Mouse (Mus musculus) forebrain, embryonic 15.5 days (tissue): Measurements from ENCODE around the gene Polg. TPM values are rescaled to one million over a fixed set of nuclear protein-coding genes. Genes with fewer than 3 reads are reported as not detected.

ENCODE experiments used
- ATAC-seq: fragments of 200-750 bp; cut with Nextera tagmentation; replicated peaks from 2 replicates; pipeline ENCODE4 v1.8.0; 2017; ENCODE audit warnings: mild to moderate bottlenecking, moderate TSS enrichment, moderate library complexity
- H3K27ac ChIP-seq: fragments of 300-500 bp; sonication (generic); replicated peaks from 2 replicates; pipeline ENCODE4 v1.5.1; 2015; ENCODE audit warnings: mild to moderate bottlenecking, inconsistent platforms
- H3K27me3 ChIP-seq: fragments of 300-500 bp; sonication (generic); 2 replicates; pipeline ENCODE4 v1.6.1; 2015; ENCODE audit warnings: inconsistent platforms
- H3K36me3 ChIP-seq: fragments of 300-500 bp; sonication (generic); 2 replicates; pipeline ENCODE4 v1.6.1; 2015; ENCODE audit warnings: mild to moderate bottlenecking, inconsistent platforms
- H3K4me1 ChIP-seq: fragments of 300-500 bp; sonication (generic); 2 replicates; pipeline ENCODE4 v1.6.1; 2015; ENCODE audit warnings: inconsistent platforms
- H3K4me2 ChIP-seq: fragments of 300-500 bp; sonication (generic); replicated peaks from 2 replicates; pipeline ENCODE4 v1.6.1; 2015; ENCODE audit warnings: mild to moderate bottlenecking, inconsistent platforms
- H3K4me3 ChIP-seq: fragments of 300-500 bp; sonication (generic); 2 replicates; pipeline ENCODE4 v1.5.1; 2015; ENCODE audit warnings: mild to moderate bottlenecking, inconsistent platforms
- H3K9ac ChIP-seq: fragments of 300-500 bp; sonication (generic); replicated peaks from 2 replicates; pipeline ENCODE4 v1.6.1; 2015; ENCODE audit warnings: mild to moderate bottlenecking, inconsistent platforms
- H3K9me3 ChIP-seq: fragments of 300-500 bp; sonication (generic); 2 replicates; pipeline ENCODE4 v1.6.1; 2016; ENCODE audit warnings: inconsistent platforms
- WGBS: fragments of 180-500 bp; shearing (Covaris S2); methylation state at CpG from one replicate; pipeline ENCODE4 v1.1.7; 2015; ENCODE audit warnings: mixed read lengths; 5-methylcytosine and 5-hydroxymethylcytosine counted together
- polyA plus RNA-seq: library from polyadenylated mRNA; unstranded; fragments of >200 nt; fragmentation: Nextera tagmentation; extraction: Ambion mirVana; gene quantifications from 2 replicates; pipeline ENCODE4 v1.2.1, GENCODE M21; 2015

Polg gene
- polyA plus RNA-seq, 1 experiment from 2014 or later = 35.8 TPM

DNA sequence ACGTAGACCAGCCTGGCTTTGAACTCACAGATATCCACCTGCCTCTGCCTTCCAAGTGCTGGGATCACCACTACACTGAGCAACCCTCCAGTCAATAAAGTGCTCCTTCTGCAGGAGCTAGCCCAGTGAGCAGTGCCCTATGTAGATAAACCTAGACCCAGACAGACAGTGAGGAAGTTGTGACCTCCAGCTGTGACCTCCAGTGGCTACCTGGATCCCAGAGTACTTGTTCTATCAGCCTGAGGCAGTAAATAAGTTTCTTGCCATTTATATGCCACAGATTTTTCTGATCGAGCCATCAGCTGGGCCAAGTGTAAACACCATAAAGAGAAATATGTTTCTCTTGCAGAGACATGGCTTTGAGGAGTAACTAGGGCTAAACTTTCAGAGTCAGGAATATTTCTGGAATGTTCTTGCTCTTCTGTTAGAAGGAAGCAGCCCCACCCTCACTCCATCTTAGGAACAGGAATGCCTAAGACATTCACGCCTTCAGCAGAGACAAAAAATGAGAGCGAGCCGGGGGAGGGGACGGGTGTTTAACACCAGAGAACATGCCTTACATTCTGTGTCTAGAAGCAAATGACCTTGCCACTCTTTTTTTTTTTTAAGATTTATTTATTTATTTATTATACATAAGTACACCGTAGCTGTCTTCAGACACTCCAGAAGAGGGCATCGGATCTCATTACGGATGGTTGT is 7.5 kb upstream of the Polg start:
- 91% methylated on average over 9 of the region's 9 CpGs for WGBS
- Histone ChIP-seq H3K9ac (no peak overlapping the region), H3K9me3 (no peaks in the 10 kb centered on the region), H3K4me2 (no peak overlapping the region), H3K27me3 (no peaks in the 10 kb centered on the region), H3K4me3 (no peak overlapping the region), H3K36me3 (no peaks in the 10 kb centered on the region), H3K4me1 (no peaks in the 10 kb centered on the region), H3K27ac (no peak overlapping the region)
- no peak for ATAC-seq

DNA sequence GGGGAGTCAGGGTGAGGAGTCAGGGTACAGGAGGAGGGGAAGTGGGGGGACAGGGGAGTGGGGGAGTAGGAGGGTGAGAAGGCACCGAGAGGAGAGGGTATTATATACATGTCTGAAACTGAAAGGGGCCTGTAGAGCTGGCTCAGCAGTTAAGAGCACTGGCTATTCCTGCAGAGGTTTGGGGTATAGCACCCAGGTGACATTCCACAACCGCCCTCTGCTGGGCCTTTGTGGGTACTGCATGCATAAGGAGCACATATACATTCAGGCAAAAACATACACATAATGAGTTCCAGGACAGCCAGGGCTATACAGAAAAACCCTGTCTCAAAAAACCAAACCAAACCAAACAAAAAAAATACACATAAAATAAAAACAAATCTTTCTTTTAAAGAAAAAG is 6.6 kb upstream of the Polg start:
- no peak for ATAC-seq
- no peaks in the 10 kb centered on the region for H3K9me3 ChIP-seq
- 67% methylated on average over 2 of the region's 2 CpGs for WGBS
- no peaks in the 10 kb centered on the region for H3K27me3 ChIP-seq
- no peak overlapping the region for H3K9ac ChIP-seq
- H3K27ac ChIP-seq = no peak overlapping the region
- H3K36me3 ChIP-seq = no peaks in the 10 kb centered on the region
- no peaks in the 10 kb centered on the region; the same call in 1 of the 2 replicates for H3K4me1 ChIP-seq
- no peak overlapping the region for H3K4me3 ChIP-seq
- H3K4me2 ChIP-seq = no peak overlapping the region

DNA sequence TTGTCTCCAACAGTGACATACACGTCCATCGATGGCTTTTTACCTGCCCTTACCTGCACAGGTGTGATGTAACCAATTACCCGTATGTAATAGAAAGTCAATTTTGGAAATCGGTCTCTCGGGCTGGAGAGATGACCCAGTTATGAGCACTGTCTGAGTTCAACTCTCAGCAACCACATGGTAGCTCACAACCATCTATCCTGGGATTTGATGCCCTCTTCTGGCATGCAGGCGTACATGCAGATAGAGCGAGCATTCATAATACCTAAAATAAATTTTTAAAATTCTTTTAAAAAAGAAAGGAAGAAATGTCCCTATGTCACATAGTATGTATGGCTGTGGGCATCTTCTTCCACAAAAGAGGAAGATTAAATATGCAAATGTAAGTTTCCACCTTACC is 5.3 kb upstream of the Polg start:
- no peaks in the 10 kb centered on the region for H3K9me3 ChIP-seq
- no peak overlapping the region for H3K27ac ChIP-seq
- H3K4me2 ChIP-seq = no peak overlapping the region
- no peak overlapping the region for H3K9ac ChIP-seq
- H3K27me3 ChIP-seq = no peaks in the 10 kb centered on the region
- H3K4me3 ChIP-seq = no peak overlapping the region
- peaks cover 11% of the 10 kb centered on the region for H3K4me1 ChIP-seq
- no peaks in the 10 kb centered on the region for H3K36me3 ChIP-seq
- WGBS = 69% methylated on average over 7 of the region's 7 CpGs
- ATAC-seq = no peak

DNA sequence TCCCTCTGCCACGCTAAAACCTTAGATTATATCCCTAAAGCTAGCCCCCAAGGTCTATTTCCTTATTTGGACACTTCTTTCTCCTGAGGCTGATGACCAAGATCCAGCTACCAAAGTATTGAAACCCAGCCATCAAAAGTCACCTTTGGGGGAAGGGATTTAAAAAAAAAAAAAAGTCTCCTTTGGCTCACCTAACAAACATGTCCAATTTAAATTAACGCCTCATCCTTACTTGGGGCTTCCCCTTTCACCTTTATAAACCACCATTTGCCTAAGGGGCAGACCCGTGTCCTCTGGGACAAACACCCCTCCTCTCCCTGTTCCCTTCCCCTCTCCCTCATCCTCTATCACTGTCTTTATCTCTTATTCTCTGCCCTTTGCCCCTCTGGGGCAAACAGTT is 4.6 kb upstream of the Polg start:
- Histone ChIP-seq H3K9ac (no peak overlapping the region), H3K36me3 (no peaks in the 10 kb centered on the region), H3K4me2 (no peak overlapping the region), H3K4me3 (no peak overlapping the region), H3K9me3 (no peaks in the 10 kb centered on the region), H3K27me3 (no peaks in the 10 kb centered on the region), H3K27ac (no peak overlapping the region), H3K4me1 (peaks cover 11% of the 10 kb centered on the region)
- ATAC-seq = no peak
- 74% methylated on average over 3 of the region's 3 CpGs for WGBS

DNA sequence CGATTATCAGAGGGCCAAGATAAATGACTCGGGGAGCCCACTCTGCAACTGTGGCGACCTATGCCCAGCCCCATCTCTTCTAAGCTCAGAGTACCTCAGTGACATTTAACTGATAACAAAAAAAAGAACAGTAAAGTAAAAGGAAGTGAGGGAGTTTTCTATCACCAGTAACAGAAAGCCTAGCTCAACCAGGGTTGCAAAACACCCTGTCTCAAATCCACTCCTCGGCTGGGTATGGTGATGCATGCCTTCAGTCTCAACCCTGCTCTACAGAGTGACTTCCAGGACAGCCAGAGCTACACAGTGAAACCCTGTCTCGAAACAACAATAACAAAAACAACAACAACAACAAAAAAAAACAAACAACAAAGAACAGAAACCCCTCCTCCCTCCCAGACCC is 3.6 kb upstream of the Polg start:
- Histone ChIP-seq H3K36me3 (no peaks in the 10 kb centered on the region), H3K4me2 (no peak overlapping the region), H3K9me3 (no peaks in the 10 kb centered on the region), H3K27ac (no peak overlapping the region), H3K27me3 (no peaks in the 10 kb centered on the region), H3K4me3 (no peak overlapping the region), H3K4me1 (peaks cover 18% of the 10 kb centered on the region), H3K9ac (no peak overlapping the region)
- WGBS = 84% methylated on average over 5 of the region's 5 CpGs
- ATAC-seq = no peak

DNA sequence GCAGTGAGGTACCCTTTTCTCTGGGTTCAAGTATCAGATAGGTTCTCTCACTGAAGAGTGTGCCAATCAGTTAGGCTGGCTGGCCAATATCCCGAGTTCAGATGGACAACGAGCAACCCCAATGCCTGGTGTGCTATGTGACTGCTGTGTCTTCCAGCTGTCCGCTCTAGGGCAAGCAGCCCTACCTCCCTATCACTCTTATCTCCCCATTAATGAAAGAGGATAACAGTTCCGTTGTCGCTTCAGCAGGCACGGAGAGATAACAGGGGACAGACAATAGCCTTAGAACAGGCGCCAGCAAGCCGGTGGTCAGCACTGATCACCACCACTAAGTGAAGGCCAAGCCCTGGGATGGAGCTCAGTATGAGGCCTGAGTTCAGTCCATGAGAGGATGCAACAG is 2.8 kb upstream of the Polg start:
- peaks cover 25% of the 10 kb centered on the region for H3K4me1 ChIP-seq
- no peaks in the 10 kb centered on the region for H3K27me3 ChIP-seq
- no peak overlapping the region for H3K4me3 ChIP-seq
- H3K36me3 ChIP-seq = no peaks in the 10 kb centered on the region
- no peak for ATAC-seq
- WGBS = 59% methylated on average over 8 of the region's 8 CpGs
- no peak overlapping the region for H3K4me2 ChIP-seq
- H3K9me3 ChIP-seq = no peaks in the 10 kb centered on the region
- H3K9ac ChIP-seq = no peak overlapping the region
- H3K27ac ChIP-seq = no peak overlapping the region

DNA sequence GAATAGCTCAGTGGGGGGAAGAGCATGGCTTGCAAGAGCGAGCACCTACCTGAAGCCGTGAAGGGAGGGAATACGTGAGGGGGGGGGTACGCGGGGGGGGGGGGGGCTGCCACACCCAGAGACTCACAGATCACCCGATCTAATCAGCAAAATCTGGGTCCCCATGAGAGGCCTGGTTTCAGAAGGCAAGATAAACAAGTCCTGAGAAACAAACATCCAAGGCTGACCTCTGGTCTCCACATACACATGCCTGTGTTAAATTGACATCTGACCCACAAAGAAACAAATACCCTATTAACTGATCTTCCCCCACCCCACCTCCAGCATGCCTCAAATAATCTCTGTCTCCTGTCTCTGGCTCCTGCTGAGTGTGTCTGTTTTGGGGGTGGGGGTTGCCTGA is 1.8 kb upstream of the Polg start:
- 6% methylated on average over 2 of the region's 6 CpGs for WGBS
- Histone ChIP-seq H3K9me3 (no peaks in the 10 kb centered on the region), H3K36me3 (no peaks in the 10 kb centered on the region), H3K4me3 (peak overlapping the region; percentile 84), H3K9ac (no peak overlapping the region), H3K4me1 (peaks cover 34% of the 10 kb centered on the region), H3K27ac (no peak overlapping the region), H3K27me3 (no peaks in the 10 kb centered on the region), H3K4me2 (peak overlapping the region; percentile 91)
- ATAC-seq = no peak

DNA sequence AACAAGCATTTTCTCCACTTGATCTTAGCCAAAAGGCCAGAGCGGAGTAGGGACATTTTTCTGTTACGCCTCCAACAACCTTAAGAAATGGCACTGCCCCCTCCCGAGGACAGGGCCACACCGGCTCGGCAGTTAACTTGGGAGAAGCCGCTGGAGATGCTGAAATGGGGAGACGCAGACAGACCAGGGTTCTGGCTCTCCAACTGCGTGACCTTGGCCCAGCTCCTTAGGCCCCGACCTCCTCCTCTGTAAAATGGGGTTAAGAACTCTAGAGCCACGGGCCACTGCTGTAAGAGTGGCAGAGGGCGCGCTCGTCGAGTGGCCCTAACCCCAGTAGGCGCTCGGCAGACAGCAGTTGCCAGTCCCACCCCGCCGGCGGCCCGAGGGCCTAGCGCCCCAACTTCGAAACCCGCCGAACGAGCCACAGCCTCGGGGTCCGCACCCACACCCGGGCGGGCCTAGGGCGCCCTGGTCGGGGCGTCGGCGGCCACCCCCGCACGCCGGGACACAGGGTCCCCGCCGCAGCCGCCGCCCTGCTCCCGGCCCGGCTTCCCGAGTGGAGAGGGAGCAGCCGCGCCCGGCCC is 609 bp downstream of the Polg start:
- peak overlapping the region; percentile 84 for H3K4me3 ChIP-seq

DNA sequence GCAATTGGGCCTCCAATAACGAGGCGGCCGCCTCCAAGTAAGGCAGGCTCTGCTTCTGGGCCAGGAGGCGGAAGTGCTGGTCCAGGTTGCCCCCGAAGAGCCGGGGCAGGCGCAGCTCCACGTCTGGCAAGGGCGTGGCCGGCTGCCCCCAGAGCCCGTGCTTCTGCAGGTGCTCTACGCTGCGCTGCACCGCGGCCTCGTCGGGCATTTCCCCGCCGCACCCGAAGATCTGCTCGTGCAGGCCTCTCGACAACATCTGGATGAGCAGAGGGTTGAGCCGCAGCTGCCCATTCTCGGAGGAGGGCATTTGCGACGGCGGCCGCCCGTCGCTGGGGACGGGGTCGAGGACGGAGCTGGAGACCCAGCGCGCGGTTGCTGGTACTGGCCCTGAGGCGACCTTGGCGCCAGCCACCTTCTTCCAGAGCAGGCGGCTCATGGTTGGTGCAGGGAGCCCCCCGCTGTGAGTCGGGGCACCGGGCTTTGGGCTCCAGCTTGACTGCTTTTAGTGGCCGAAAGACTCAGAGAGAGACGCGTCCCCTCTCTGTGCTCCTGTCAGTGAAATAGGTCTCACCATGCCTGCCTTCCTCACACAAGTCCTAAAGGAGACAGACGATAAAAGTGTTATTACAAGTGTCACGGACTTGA is 1.3 kb downstream of the Polg start:
- 4% methylated on average over 47 of the region's 47 CpGs for WGBS
- H3K36me3 ChIP-seq = peaks cover 26% of the 10 kb centered on the region
- H3K27ac ChIP-seq = no peak overlapping the region; the same call in 1 of the 2 replicates
- H3K4me2 ChIP-seq = peak overlapping the region; percentile 91
- peaks cover 34% of the 10 kb centered on the region for H3K4me1 ChIP-seq
- H3K9ac ChIP-seq = peak overlapping the region; percentile 81
- peak overlapping the region; percentile 84 for H3K4me3 ChIP-seq
- no peaks in the 10 kb centered on the region for H3K9me3 ChIP-seq
- ATAC-seq = no peak
- no peaks in the 10 kb centered on the region for H3K27me3 ChIP-seq

More for the DNA sequence above, 609 bp downstream of the Polg start:
- ATAC-seq = peak; percentile 75
- Histone ChIP-seq H3K4me1 (peaks cover 34% of the 10 kb centered on the region), H3K27me3 (no peaks in the 10 kb centered on the region), H3K9ac (peak overlapping the region; percentile 81), H3K36me3 (peaks cover 20% of the 10 kb centered on the region), H3K4me2 (peak overlapping the region; percentile 91), H3K27ac (peak overlapping the region; percentile 86), H3K9me3 (no peaks in the 10 kb centered on the region)
- 2% methylated on average over 28 of the region's 47 CpGs for WGBS

DNA sequence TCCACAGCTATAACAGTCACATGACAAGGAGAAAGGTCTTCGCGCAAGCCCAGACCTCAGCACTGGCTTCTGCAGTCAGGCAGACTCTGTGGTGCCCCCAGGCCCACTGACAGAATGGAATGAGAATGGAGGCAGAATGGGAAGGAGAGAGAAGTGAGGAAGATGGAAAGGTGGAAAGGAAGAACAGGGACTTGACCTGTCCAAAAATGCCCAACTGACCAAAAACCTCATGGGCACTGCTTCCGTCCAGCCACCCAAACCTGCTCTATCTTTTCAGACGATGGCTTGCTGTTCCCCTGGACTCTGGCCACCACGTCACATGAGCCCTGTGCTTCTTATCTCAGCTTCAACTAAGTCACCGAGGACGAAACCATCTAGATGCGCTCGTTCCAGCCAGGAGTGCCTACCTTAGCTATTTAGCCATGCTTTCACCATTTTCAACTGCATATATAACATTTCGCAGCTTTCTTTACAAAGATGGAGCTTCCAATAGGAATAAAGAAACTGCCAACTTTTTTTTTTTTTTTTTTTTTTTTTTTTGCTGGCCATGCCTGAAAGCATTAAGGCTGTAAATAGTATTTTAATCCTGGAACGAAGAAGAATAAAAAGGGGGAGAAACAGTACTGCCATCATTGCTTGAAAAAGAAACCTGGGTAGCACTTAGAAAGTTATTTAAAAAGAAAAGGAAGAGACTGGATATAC is 2.6 kb downstream of the Polg start:
- Histone ChIP-seq H3K4me2 (peak overlapping the region; percentile 91; the same call in 1 of the 2 replicates), H3K27ac (no peak overlapping the region), H3K27me3 (no peaks in the 10 kb centered on the region), H3K36me3 (peaks cover 39% of the 10 kb centered on the region), H3K9me3 (no peaks in the 10 kb centered on the region), H3K9ac (no peak overlapping the region), H3K4me1 (peaks cover 34% of the 10 kb centered on the region), H3K4me3 (no peak overlapping the region)
- WGBS = 87% methylated on average over 11 of the region's 11 CpGs
- no peak for ATAC-seq

DNA sequence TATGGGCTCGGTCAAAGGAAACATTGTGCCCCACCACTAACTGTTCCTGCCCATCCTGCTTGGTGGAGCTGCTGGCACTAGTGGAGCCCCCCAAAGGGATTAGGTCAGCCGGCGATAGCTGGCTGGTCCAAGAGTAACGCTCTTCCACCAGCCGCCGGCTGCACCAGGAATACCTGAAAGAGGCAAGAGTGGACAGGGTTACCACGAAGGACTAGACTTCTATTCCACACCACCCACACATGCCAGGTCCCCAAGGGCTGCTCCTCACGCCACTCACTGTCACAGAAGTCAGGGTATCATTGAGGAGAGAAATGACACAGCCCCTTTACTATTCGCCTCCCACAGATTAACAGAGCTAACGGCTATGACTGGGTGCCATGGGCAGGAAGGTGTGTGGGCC is 4.4 kb downstream of the Polg start:
- ATAC-seq = no peak
- no peak overlapping the region for H3K4me2 ChIP-seq
- H3K27me3 ChIP-seq = no peaks in the 10 kb centered on the region
- no peak overlapping the region for H3K27ac ChIP-seq
- 87% methylated on average over 10 of the region's 10 CpGs for WGBS
- no peak overlapping the region for H3K9ac ChIP-seq
- no peak overlapping the region for H3K4me3 ChIP-seq
- no peaks in the 10 kb centered on the region for H3K9me3 ChIP-seq
- H3K36me3 ChIP-seq = peaks cover 57% of the 10 kb centered on the region
- peaks cover 24% of the 10 kb centered on the region for H3K4me1 ChIP-seq

DNA sequence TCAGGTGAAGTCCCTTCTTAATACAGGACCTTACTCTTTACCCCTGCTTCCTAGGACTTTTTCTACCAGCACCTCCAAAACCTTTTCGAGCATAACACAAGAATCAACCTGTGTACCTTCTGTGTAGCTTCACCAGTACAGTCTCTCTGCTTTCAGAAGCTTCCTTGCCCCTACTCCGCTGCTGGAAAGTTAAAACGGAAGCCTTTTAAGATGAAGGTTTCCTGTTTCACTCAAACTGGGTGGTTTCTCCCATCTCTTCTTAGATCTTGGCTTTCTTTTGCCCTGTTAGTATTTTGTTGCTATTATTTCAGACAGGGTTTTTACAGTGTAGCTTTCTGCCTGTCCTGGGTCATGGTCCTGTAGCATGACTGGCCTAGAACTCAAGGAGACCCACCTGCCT is 18.7 kb downstream of the Polg start:
- ATAC-seq = no peak
- no peak overlapping the region for H3K27ac ChIP-seq
- peaks cover 49% of the 10 kb centered on the region for H3K36me3 ChIP-seq
- H3K4me3 ChIP-seq = no peak overlapping the region
- no peak overlapping the region for H3K9ac ChIP-seq
- no peaks in the 10 kb centered on the region for H3K4me1 ChIP-seq
- no peaks in the 10 kb centered on the region for H3K27me3 ChIP-seq
- H3K4me2 ChIP-seq = no peak overlapping the region
- H3K9me3 ChIP-seq = no peaks in the 10 kb centered on the region
- 92% methylated on average over 3 of the region's 3 CpGs for WGBS
